26 mouse cellular contexts compared by ENCODE assay signal in the genomic region with DNA sequence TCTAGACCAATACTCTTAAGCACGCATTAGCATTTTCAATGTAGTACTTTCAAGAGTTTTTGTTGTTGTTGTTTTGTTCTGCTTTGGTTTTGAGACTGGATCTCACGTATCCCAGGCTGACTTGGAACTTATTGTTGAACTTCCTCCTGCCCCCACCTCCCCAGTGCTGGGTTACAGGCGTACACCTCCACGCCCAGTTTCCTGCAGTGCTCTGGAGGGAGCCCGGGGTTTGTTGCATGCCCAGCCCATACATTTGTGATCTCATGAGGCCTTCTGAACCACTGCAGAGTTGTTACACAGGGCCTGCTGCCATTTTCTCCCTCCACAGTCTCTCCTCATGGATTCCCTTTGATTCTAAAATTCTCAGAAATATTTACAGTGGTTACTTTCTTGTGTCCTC.
"Had no signal": no experiment of that assay in that cellular context is flagged by ENCODE, and none has a peak within 500 bp of the region (broad histone marks: within the 10 kb centered on the region; RNA-seq: fewer than 3 reads in every experiment).

No protein-coding gene starts in this region.

- H3K4me2 ChIP-seq: heart, embryonic 12.5 days; hindbrain, embryonic 12.5 days; hindbrain, embryonic 14.5 days; kidney, embryonic 15.5 days; limb, embryonic 13.5 days; limb, embryonic 15.5 days; liver, embryonic 12.5 days had no signal

- H3K9ac ChIP-seq: heart, embryonic 12.5 days; hindbrain, embryonic 12.5 days; hindbrain, embryonic 14.5 days; kidney, embryonic 15.5 days; limb, embryonic 13.5 days; limb, embryonic 15.5 days; liver, embryonic 12.5 days had no signal

- H3K27ac ChIP-seq: gastrocnemius, adult 2 months; heart, embryonic 10.5 days; hindbrain, embryonic 10.5 days; hindbrain, embryonic 12.5 days; hindbrain, embryonic 14.5 days; kidney, embryonic 15.5 days; kidney, postnatal 0 days; limb, embryonic 13.5 days; limb, embryonic 15.5 days; liver, embryonic 12.5 days had no signal

- H3K4me1 ChIP-seq: limb, embryonic 13.5 days; limb, embryonic 15.5 days; liver, embryonic 12.5 days had no signal

- ATAC-seq: hindbrain, embryonic 16.5 days; inflammation-experienced regulatory T-cells, adult 6 months; liver, embryonic 12.5 days had no signal

- H3K36me3 ChIP-seq: heart, embryonic 10.5 days; heart, embryonic 12.5 days; hindbrain, embryonic 10.5 days; hindbrain, embryonic 12.5 days; kidney, embryonic 15.5 days; limb, embryonic 13.5 days; limb, embryonic 15.5 days; liver, embryonic 12.5 days had no signal

- DNase-seq: gastrocnemius, adult 2 months; gastrocnemius, postnatal 10 days; gastrocnemius, postnatal 25 days; heart, adult 18-20 months; heart, postnatal 10 days; heart, postnatal 4 days; kidney, adult 11 months; kidney, adult 2 months; kidney, adult 9 months; kidney, postnatal 14 days; kidney, postnatal 36 days; layer of hippocampus, adult 9-11 months; layer of hippocampus, postnatal 36 days; left cerebral cortex, postnatal 4 days had no signal

- H3K4me3 ChIP-seq: gastrocnemius, adult 2 months; heart, embryonic 10.5 days; heart, embryonic 12.5 days; hindbrain, embryonic 10.5 days; hindbrain, embryonic 12.5 days; kidney, embryonic 15.5 days; limb, embryonic 13.5 days; limb, embryonic 15.5 days; liver, embryonic 12.5 days had no signal

- H3K27me3 ChIP-seq: heart, embryonic 12.5 days; hindbrain, embryonic 12.5 days; kidney, embryonic 15.5 days; limb, embryonic 13.5 days; limb, embryonic 15.5 days; liver, embryonic 12.5 days had no signal

- H3K9me3 ChIP-seq: heart, embryonic 10.5 days; heart, embryonic 12.5 days; hindbrain, embryonic 10.5 days; hindbrain, embryonic 12.5 days; kidney, embryonic 15.5 days; limb, embryonic 13.5 days; limb, embryonic 15.5 days; liver, embryonic 12.5 days had no signal
